Mouse (Mus musculus): Measurements from ENCODE around the gene Csrnp3.

GRCm38 (mm10) chr2:65806556-65806955, 39.0 kb upstream of the Csrnp3 start:
- TF ChIP-seq RAD21 (IDR thresholded peaks at IDR 0.05; ENCODE audit: low read depth, low read length) (no peak), UBTF (IDR thresholded peaks at IDR 0.05; ENCODE audit: borderline replicate concordance, insufficient read depth, low read depth, low read length) (no peak), CTCF (IDR thresholded peaks at IDR 0.05 in 2 of 3, conservative IDR thresholded peaks at IDR 0.05 in 1 of 3; ENCODE audit: control insufficient read depth in 1 of 3, insufficient read depth in 1 of 3, low read depth in 2 of 3, low read length in 3 of 3, poor library complexity in 1 of 3, severe bottlenecking in 1 of 3) (no peak), POLR2AphosphoS2 (IDR thresholded peaks at IDR 0.05; ENCODE audit: low read length) (no peak), POLR2A (IDR thresholded peaks at IDR 0.05; ENCODE audit: control insufficient read depth in 1 of 2, insufficient read depth in 1 of 2, low read depth in 1 of 2, low read length in 2 of 2, poor library complexity in 1 of 2) (no peak), EP300 (IDR thresholded peaks at IDR 0.05; ENCODE audit: low read depth in 1 of 2, low read length in 2 of 2) (no peak), KAT2A (conservative IDR thresholded peaks at IDR 0.05; ENCODE audit: low read depth, low read length) (no peak), SMC3 (IDR thresholded peaks at IDR 0.05; ENCODE audit: low read depth, low read length) (no peak), TCF12 (IDR thresholded peaks at IDR 0.05; ENCODE audit: low read depth, low read length) (no peak), ZC3H11A (IDR thresholded peaks at IDR 0.05; ENCODE audit: low read depth, low read length) (no peak), JUND (IDR thresholded peaks at IDR 0.05; ENCODE audit: low read depth, low read length) (no peak)
